In genomic region chr17:56141702-56142605, GRCm38 (mm10) we compare ENCODE assay signal across 9 mouse cellular contexts. TPM values are rescaled to one million over a fixed set of nuclear protein-coding genes. Genes with fewer than 3 reads are reported as not detected.
DNase-seq lines count a peak whose midpoint lies in the region; ATAC-seq and TF ChIP-seq lines count a peak whose summit lies in the region.
"Had no signal": no experiment of that assay in that cellular context is flagged by ENCODE, and none has a peak within 500 bp of the region (broad histone marks: within the 10 kb centered on the region; RNA-seq: fewer than 3 reads in every experiment).

No protein-coding gene starts in this region.

- H3K36me3 ChIP-seq in ES-E14 (ENCODE audit: control insufficient read depth, insufficient read depth, low read length, poor library complexity, severe bottlenecking) = no peaks in the 10 kb centered on the region
- no peaks in the 10 kb centered on the region for H3K36me3 ChIP-seq in embryonic facial prominence, embryonic 12.5 days
- H3K36me3 ChIP-seq in hindbrain, postnatal 0 days (ENCODE audit: insufficient read depth, low read length) = no peaks in the 10 kb centered on the region
- H3K36me3 ChIP-seq in midbrain, embryonic 10.5 days = no peaks in the 10 kb centered on the region
- no peaks in the 10 kb centered on the region for H3K36me3 ChIP-seq in stomach, postnatal 0 days (ENCODE audit: control insufficient read depth, insufficient read depth, low read length)

- peak overlapping the region; percentile 13; the same call in 1 of the 2 replicates for H3K9ac ChIP-seq in ES-E14 (ENCODE audit: insufficient read depth, low read depth, low read length, poor library complexity, severe bottlenecking)
- H3K9ac ChIP-seq in embryonic facial prominence, embryonic 12.5 days = peak overlapping the region; percentile 47; the same call in 1 of the 2 replicates
- peak overlapping the region; percentile 44 for H3K9ac ChIP-seq in hindbrain, postnatal 0 days (replicated peaks; ENCODE audit: low read length)
- 0 out of 2 replicates have a peak overlapping the region, but pooled peaks have one; percentile 18 for H3K9ac ChIP-seq in stomach, postnatal 0 days (ENCODE audit: low read length)

- DNase-seq in gastrocnemius, postnatal 25 days = peak; percentile 10
- DNase-seq in gastrocnemius, adult 8-10 months (ENCODE audit: low spot score in 2 of 2) = no peak
- DNase-seq in ES-E14 (ENCODE audit: low read depth, low spot score) = no peak
- DNase-seq in hindbrain, postnatal 0 days (ENCODE audit: low spot score) = peak; percentile 76
- peak; percentile 73 for DNase-seq in midbrain, embryonic 10.5 days (ENCODE audit: low spot score)
- no peak for DNase-seq in stomach, postnatal 0 days (ENCODE audit: low spot score)
- no peak for DNase-seq in urinary bladder, adult 2 months (ENCODE audit: low spot score)

- in situ Hi-C loops in ES-E14 (cut with MboI; ENCODE audit: low sequenced_read_pairs in 2 of 2, unreplicated experiment in 2 of 2) = no loop called here

- WGBS in embryonic facial prominence, embryonic 12.5 days = under 1% methylated on average over 39 of the region's 47 CpGs
- WGBS in hindbrain, postnatal 0 days = 1% methylated on average over 40 of the region's 47 CpGs
- WGBS in midbrain, embryonic 10.5 days = under 1% methylated on average over 38 of the region's 47 CpGs
- WGBS in stomach, postnatal 0 days = 2% methylated on average over 44 of the region's 47 CpGs

- no peaks in the 10 kb centered on the region for H3K9me3 ChIP-seq in ES-E14 (ENCODE audit: control insufficient read depth, insufficient read depth, low read depth, low read length)
- H3K9me3 ChIP-seq in embryonic facial prominence, embryonic 12.5 days = no peaks in the 10 kb centered on the region
- H3K9me3 ChIP-seq in hindbrain, postnatal 0 days (ENCODE audit: low read length) = no peaks in the 10 kb centered on the region
- no peaks in the 10 kb centered on the region for H3K9me3 ChIP-seq in midbrain, embryonic 10.5 days (replicated peaks)
- no peaks in the 10 kb centered on the region for H3K9me3 ChIP-seq in stomach, postnatal 0 days (ENCODE audit: control insufficient read depth, low read length)

- peak overlapping the region; percentile 69 for H3K4me2 ChIP-seq in embryonic facial prominence, embryonic 12.5 days (replicated peaks)
- peak overlapping the region; percentile 70 for H3K4me2 ChIP-seq in hindbrain, postnatal 0 days (ENCODE audit: low read depth, low read length)
- H3K4me2 ChIP-seq in stomach, postnatal 0 days (replicated peaks; ENCODE audit: low read depth) = peak overlapping the region; percentile 55

- no peak overlapping the region for H3K27ac ChIP-seq in ES-E14 (ENCODE audit: insufficient read depth, low read depth, low read length, poor library complexity, severe bottlenecking)
- no peak overlapping the region for H3K27ac ChIP-seq in embryonic facial prominence, embryonic 12.5 days
- no peak overlapping the region for H3K27ac ChIP-seq in hindbrain, postnatal 0 days
- peak overlapping the region; percentile 79 for H3K27ac ChIP-seq in midbrain, embryonic 10.5 days (replicated peaks)
- no peak overlapping the region for H3K27ac ChIP-seq in stomach, postnatal 0 days (replicated peaks)

- H3K4me3 ChIP-seq in ES-E14 (ENCODE audit: insufficient read depth in 1 of 2, low read depth in 1 of 2, low read length in 2 of 2, poor library complexity in 1 of 2, severe bottlenecking in 1 of 2) = peak overlapping the region; percentile 69 to 71
- peak overlapping the region; percentile 35 for H3K4me3 ChIP-seq in embryonic facial prominence, embryonic 12.5 days
- H3K4me3 ChIP-seq in hindbrain, postnatal 0 days (ENCODE audit: low read length) = peak overlapping the region; percentile 42
- peak overlapping the region; percentile 57 for H3K4me3 ChIP-seq in midbrain, embryonic 10.5 days
- peak overlapping the region; percentile 27 for H3K4me3 ChIP-seq in stomach, postnatal 0 days (ENCODE audit: low read depth, low read length)

- peaks cover 0 to 16% of the 10 kb centered on the region in 2 experiments; a peak in 1 of 4 replicates for H3K4me1 ChIP-seq in ES-E14 (ENCODE audit: control insufficient read depth in 2 of 2, insufficient read depth in 2 of 2, low read length in 2 of 2, poor library complexity in 1 of 2)
- peaks cover 28% of the 10 kb centered on the region for H3K4me1 ChIP-seq in embryonic facial prominence, embryonic 12.5 days
- peaks cover 13% of the 10 kb centered on the region; the same call in 1 of the 2 replicates for H3K4me1 ChIP-seq in hindbrain, postnatal 0 days (ENCODE audit: insufficient read depth, low read length)
- peaks cover 76% of the 10 kb centered on the region for H3K4me1 ChIP-seq in midbrain, embryonic 10.5 days
- H3K4me1 ChIP-seq in stomach, postnatal 0 days (replicated peaks; ENCODE audit: control insufficient read depth, insufficient read depth) = 0 out of 2 replicates have a peak, but pooled peaks cover 6% of the 10 kb centered on the region

- no peak for TF ChIP-seq CTCF in hindbrain, postnatal 0 days (IDR thresholded peaks at IDR 0.05; ENCODE audit: low read depth)
- no peak for TF ChIP-seq CTCF in stomach, postnatal 0 days (IDR thresholded peaks at IDR 0.05; ENCODE audit: low read depth)

- no peak for TF ChIP-seq EP300 in stomach, postnatal 0 days (optimal IDR thresholded peaks at IDR 0.05)

- peaks cover 95% of the 10 kb centered on the region for H3K27me3 ChIP-seq in embryonic facial prominence, embryonic 12.5 days
- H3K27me3 ChIP-seq in hindbrain, postnatal 0 days (ENCODE audit: insufficient read depth, low read length) = no peaks in the 10 kb centered on the region
- peaks cover 100% of the 10 kb centered on the region for H3K27me3 ChIP-seq in midbrain, embryonic 10.5 days (ENCODE audit: low read depth, poor library complexity, severe bottlenecking)
- peaks cover 2% of the 10 kb centered on the region; the same call in 1 of the 2 replicates for H3K27me3 ChIP-seq in stomach, postnatal 0 days (ENCODE audit: control insufficient read depth, insufficient read depth, low read length)

- peak; percentile 12; the same call in 1 of the 2 replicates for ATAC-seq in embryonic facial prominence, embryonic 12.5 days (ENCODE audit: insufficient number of reproducible peaks, insufficient read depth, low FRiP score, low TSS enrichment)
- peak; percentile 69 for ATAC-seq in hindbrain, postnatal 0 days
- ATAC-seq in stomach, postnatal 0 days (ENCODE audit: low FRiP score, low TSS enrichment) = no peak; the same call in 1 of the 2 replicates

RNA-seq across cellular contexts. Expression of gene Sema6b, which starts 1.8 kb away (rescaled TPM):
- 1 to 10 TPM; 1.9 to 4.2 TPM for total RNA-seq in gastrocnemius, postnatal 25 days (2021)
- total RNA-seq in gastrocnemius, adult 8-10 months (2022) = 1 to 10 TPM; 1.4 to 2.7 (median 1.9) TPM
- total RNA-seq in ES-E14 (2012; rRNA removed) = 2.9 and 7.1 TPM in 2 replicates
- 4.3 and 4.6 TPM in 2 replicates for polyA plus RNA-seq in embryonic facial prominence, embryonic 12.5 days (2016; fragmentation: Nextera tagmentation; extraction: Ambion mirVana)
- 91.6 and 97.5 TPM in 2 replicates for total RNA-seq in hindbrain, postnatal 0 days (2014; rRNA removed)
- 12.9 and 13.2 TPM in 2 replicates for polyA plus RNA-seq in hindbrain, postnatal 0 days (2015; fragmentation: Nextera tagmentation; extraction: Ambion mirVana)
- polyA plus RNA-seq in midbrain, embryonic 10.5 days (2016; fragmentation: Nextera tagmentation; extraction: Ambion mirVana) = 1.2 and 1.8 TPM in 2 replicates
- 0.31 and 0.39 TPM in 2 replicates for polyA plus RNA-seq in stomach, postnatal 0 days (2015; fragmentation: Nextera tagmentation; extraction: Ambion mirVana)
- polyA plus RNA-seq in urinary bladder, adult 2 months (2012; rRNA removed) = 3.3 and 4.4 TPM in 2 replicates

RNA-seq across cellular contexts. Expression of gene Lrg1, which starts 20.2 kb away (rescaled TPM):
- total RNA-seq in gastrocnemius, postnatal 25 days (2021) = 10 to 100 TPM; 13.4 to 24.9 TPM
- 10 to 100 TPM; 10.7 to 24.5 (median 13.9) TPM for total RNA-seq in gastrocnemius, adult 8-10 months (2022)
- not detected in 2 replicates for total RNA-seq in ES-E14 (2012; rRNA removed)
- polyA plus RNA-seq in embryonic facial prominence, embryonic 12.5 days (2016; fragmentation: Nextera tagmentation; extraction: Ambion mirVana) = 0.15 and 0.23 TPM in 2 replicates
- total RNA-seq in hindbrain, postnatal 0 days (2014; rRNA removed) = 0.21 TPM in 1 of 2 replicates, not detected in the other
- polyA plus RNA-seq in hindbrain, postnatal 0 days (2015; fragmentation: Nextera tagmentation; extraction: Ambion mirVana) = 0.90 and 0.95 TPM in 2 replicates
- polyA plus RNA-seq in midbrain, embryonic 10.5 days (2016; fragmentation: Nextera tagmentation; extraction: Ambion mirVana) = not detected in 2 replicates
- 1.2 and 1.9 TPM in 2 replicates for polyA plus RNA-seq in stomach, postnatal 0 days (2015; fragmentation: Nextera tagmentation; extraction: Ambion mirVana)
- polyA plus RNA-seq in urinary bladder, adult 2 months (2012; rRNA removed) = 23.4 and 23.9 TPM in 2 replicates
- total RNA-seq: CH12.LX had no signal

RNA-seq across cellular contexts. Expression of gene Tnfaip8l1, which starts 20.3 kb away (rescaled TPM):
- under 1 TPM; 0.64 to 0.78 TPM for total RNA-seq in gastrocnemius, postnatal 25 days (2021)
- under 1 TPM; 0.12 to 0.54 (median 0.25) TPM for total RNA-seq in gastrocnemius, adult 8-10 months (2022)
- total RNA-seq in ES-E14 (2012; rRNA removed) = 1.3 and 1.7 TPM in 2 replicates
- polyA plus RNA-seq in embryonic facial prominence, embryonic 12.5 days (2016; fragmentation: Nextera tagmentation; extraction: Ambion mirVana) = 12.4 and 13.0 TPM in 2 replicates
- 14.4 and 17.8 TPM in 2 replicates for total RNA-seq in hindbrain, postnatal 0 days (2014; rRNA removed)
- 6.9 and 7.1 TPM in 2 replicates for polyA plus RNA-seq in hindbrain, postnatal 0 days (2015; fragmentation: Nextera tagmentation; extraction: Ambion mirVana)
- 7.2 and 8.4 TPM in 2 replicates for polyA plus RNA-seq in midbrain, embryonic 10.5 days (2016; fragmentation: Nextera tagmentation; extraction: Ambion mirVana)
- 4.4 and 5.2 TPM in 2 replicates for polyA plus RNA-seq in stomach, postnatal 0 days (2015; fragmentation: Nextera tagmentation; extraction: Ambion mirVana)
- polyA plus RNA-seq in urinary bladder, adult 2 months (2012; rRNA removed) = 1.7 and 2.0 TPM in 2 replicates

RNA-seq across cellular contexts. Expression of gene Plin5, which starts 24.6 kb away (rescaled TPM):
- total RNA-seq in gastrocnemius, postnatal 25 days (2021) = 10 to 100 TPM; 27.7 to 29.0 TPM
- total RNA-seq in gastrocnemius, adult 8-10 months (2022) = 10 to 100 TPM; 16.5 to 31.3 (median 22.8) TPM
- 1.4 and 2.1 TPM in 2 replicates for total RNA-seq in ES-E14 (2012; rRNA removed)
- polyA plus RNA-seq in embryonic facial prominence, embryonic 12.5 days (2016; fragmentation: Nextera tagmentation; extraction: Ambion mirVana) = 0.15 and 0.29 TPM in 2 replicates
- 2.2 and 3.3 TPM in 2 replicates for total RNA-seq in hindbrain, postnatal 0 days (2014; rRNA removed)
- 4.1 and 4.4 TPM in 2 replicates for polyA plus RNA-seq in hindbrain, postnatal 0 days (2015; fragmentation: Nextera tagmentation; extraction: Ambion mirVana)
- polyA plus RNA-seq in midbrain, embryonic 10.5 days (2016; fragmentation: Nextera tagmentation; extraction: Ambion mirVana) = 0.11 and 0.21 TPM in 2 replicates
- 0.48 and 0.65 TPM in 2 replicates for polyA plus RNA-seq in stomach, postnatal 0 days (2015; fragmentation: Nextera tagmentation; extraction: Ambion mirVana)
- 1.4 and 1.9 TPM in 2 replicates for polyA plus RNA-seq in urinary bladder, adult 2 months (2012; rRNA removed)
- total RNA-seq: CH12.LX had no signal

RNA-seq across cellular contexts. Expression of gene Plin4, which starts 32.4 kb away (rescaled TPM):
- total RNA-seq in gastrocnemius, postnatal 25 days (2021) = 100 to 1,000 TPM; 177 to 234 TPM
- total RNA-seq in gastrocnemius, adult 8-10 months (2022) = 100 to 1,000 TPM; 133 to 313 (median 179) TPM
- 0.31 and 0.69 TPM in 2 replicates for total RNA-seq in ES-E14 (2012; rRNA removed)
- polyA plus RNA-seq in embryonic facial prominence, embryonic 12.5 days (2016; fragmentation: Nextera tagmentation; extraction: Ambion mirVana) = 0.08 and 0.10 TPM in 2 replicates
- 0.61 and 0.99 TPM in 2 replicates for total RNA-seq in hindbrain, postnatal 0 days (2014; rRNA removed)
- polyA plus RNA-seq in hindbrain, postnatal 0 days (2015; fragmentation: Nextera tagmentation; extraction: Ambion mirVana) = 0.08 and 0.11 TPM in 2 replicates
- 0.04 and 0.11 TPM in 2 replicates for polyA plus RNA-seq in midbrain, embryonic 10.5 days (2016; fragmentation: Nextera tagmentation; extraction: Ambion mirVana)
- polyA plus RNA-seq in stomach, postnatal 0 days (2015; fragmentation: Nextera tagmentation; extraction: Ambion mirVana) = 0.95 and 1.4 TPM in 2 replicates
- polyA plus RNA-seq in urinary bladder, adult 2 months (2012; rRNA removed) = 96.9 and 98.3 TPM in 2 replicates

Comparison
In these comparisons a context has a peak if more than half of its experiments do, and no peak if none do; other contexts are left out.
1. DNase-seq: peak in gastrocnemius, postnatal 25 days (single experiment), hindbrain, postnatal 0 days (single experiment) and midbrain, embryonic 10.5 days (single experiment); none in gastrocnemius, adult 8-10 months (0 of 2), ES-E14 (single experiment), stomach, postnatal 0 days (single experiment) and urinary bladder, adult 2 months (single experiment).
2. Peak in every context shown above with its lines, with median percentiles within 50 percentile points of each other: H3K4me3 ChIP-seq, H3K9ac ChIP-seq and H3K4me2 ChIP-seq.